Mouse (Mus musculus): Measurements from ENCODE around the gene Frem1.
A peak's percentile ranks its signal among the peaks of the same experiment; 100 is the strongest.

Frem1 gene

DNA sequence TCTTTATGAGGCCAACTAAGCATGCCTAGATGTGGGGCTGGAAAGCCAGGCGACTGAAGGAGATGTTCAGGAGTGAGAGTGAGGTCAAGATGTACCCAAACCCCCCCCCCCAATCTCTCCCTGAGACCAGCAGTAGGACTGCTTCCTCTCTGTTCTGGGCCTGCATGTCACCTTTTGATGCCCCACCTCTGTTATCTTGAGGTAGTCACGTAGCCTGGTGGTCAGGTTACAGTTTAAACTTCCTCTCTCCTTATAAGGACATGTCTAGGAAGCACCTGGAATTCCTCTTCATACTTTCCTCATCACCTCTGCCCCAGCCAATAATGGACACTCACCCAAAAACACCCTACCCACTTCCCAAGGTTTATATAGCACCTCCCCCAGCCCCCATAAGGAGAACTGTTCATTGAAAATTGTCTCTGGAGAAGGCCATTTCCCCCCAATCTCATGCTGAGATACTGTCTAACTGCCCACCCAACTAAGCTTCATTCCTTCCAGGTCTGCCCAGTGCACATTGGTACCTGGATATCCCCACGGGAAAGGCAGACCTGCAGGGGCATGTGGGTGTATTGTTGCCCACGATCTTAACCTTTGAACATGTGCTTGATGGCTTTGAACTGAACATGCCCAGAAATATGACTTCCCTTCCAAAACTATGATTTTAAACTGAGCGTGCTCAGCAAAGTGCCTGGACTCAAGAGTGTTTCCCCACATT, 184.3 kb downstream of the Frem1 start:
- no peak for DNase-seq

DNA sequence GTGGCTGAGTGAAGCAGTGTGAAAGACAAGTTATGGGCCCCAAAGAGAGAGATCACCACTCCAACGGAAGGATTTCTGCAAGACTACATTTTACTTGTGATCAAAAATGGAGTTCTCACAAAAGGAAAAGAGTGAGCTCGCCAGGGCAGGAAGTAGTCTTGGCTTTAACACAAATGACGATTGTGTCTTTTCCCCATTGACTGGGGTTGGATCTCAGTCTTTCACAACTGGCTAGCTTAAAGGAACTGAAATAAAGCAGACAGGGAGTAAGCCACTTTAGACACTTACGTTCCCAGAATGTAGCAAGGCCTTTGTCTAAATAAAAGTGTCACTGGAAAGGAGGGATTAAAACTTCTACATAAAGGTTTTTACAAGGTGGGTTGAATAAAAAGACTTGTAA, 185.0 kb downstream of the Frem1 start:
- no peak for DNase-seq

DNA sequence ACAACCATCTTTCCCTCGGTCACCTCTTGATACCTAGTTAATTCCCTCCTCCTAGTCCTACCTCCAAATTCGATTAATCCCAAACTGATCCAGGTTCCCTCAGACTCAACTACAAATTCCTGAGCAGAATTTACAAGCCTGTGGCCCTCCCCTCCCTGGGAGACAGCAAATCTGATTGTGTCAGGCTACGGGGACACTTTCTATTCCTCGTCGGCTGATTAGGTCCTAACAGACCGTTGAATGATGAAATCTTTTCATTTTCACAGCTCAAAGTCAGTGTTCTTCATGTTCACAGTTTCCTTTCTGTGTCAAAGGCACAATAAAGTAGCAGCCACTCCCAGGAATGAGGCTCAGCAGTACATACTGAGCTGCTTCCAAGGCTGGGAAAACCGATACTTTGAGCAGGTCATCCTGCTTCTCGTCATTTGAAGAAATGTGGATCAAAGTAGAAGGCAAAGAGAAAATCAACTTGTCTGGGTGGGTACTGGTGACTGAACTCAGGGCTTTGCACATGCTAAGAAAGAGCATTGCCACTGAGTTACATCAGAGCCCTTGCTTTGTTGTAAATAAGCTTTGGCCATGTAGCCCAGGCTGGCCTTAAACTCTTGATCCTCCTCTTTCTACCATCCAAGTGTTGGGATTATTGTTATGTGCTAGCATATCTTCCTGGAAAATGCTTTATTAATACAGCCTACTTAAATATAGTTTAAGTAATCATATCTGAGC, 187.0 kb downstream of the Frem1 start:
- no peak for DNase-seq

DNA sequence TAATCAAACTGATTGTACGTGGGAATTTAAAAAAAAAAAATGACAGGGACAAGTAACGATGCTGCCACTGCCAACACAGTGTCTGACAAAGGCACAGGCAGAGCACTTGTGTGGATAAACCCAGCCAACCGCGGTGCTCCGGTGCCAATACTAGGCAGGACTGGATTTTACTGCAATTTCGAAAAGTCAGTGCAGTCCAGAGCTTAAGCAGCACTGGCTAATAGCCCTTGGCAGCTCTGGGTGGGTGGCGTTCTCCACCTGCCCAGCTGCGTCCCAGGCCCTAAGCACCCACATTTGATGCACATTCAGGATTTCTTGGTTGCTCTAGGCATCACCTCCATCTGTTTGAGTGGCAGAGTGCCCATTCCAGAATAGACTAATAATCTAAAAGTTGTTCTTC, 188.8 kb downstream of the Frem1 start:
- DNase-seq, result peak; percentile 72 to 85

DNA sequence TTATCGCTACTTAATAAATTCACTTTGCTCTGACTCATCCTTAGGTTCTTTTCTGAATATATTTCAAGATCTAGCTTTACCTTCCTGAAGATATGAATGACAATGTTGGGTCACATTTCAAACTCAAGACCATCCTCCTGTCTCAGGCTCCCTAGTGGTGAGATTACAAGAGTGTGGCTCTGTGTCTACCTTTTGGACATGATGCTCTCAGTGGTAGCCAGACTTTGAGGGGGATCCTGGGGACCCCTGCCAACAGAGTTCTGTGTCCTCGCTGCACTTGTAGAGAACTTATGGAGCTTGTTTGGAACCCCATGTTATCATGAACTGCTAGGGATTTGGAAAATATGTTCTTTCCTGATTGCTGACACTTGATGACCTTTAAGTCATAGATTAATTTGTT, 190.7 kb downstream of the Frem1 start:
- DNase-seq, result no peak

DNA sequence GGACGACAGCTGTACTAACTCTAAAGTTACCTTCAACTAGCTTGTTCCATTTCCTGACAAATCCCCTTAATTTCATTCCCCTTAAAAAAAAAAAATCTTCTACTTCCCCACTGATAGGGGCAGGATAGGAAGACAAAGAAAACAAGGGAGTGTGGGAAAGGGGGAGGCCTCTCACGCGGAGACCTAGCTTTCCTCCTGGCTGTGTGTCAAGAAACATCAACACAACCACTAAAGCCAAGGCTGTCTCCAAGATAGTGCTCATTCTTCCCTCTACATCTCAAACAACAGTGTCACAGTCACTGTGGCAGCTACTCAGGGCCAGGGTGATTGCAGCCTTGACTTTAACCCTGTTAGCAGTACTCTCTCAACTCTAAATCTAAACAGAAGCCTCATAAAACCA, 191.6 kb downstream of the Frem1 start:
- DNase-seq, result peak; percentile 19 to 22

DNA sequence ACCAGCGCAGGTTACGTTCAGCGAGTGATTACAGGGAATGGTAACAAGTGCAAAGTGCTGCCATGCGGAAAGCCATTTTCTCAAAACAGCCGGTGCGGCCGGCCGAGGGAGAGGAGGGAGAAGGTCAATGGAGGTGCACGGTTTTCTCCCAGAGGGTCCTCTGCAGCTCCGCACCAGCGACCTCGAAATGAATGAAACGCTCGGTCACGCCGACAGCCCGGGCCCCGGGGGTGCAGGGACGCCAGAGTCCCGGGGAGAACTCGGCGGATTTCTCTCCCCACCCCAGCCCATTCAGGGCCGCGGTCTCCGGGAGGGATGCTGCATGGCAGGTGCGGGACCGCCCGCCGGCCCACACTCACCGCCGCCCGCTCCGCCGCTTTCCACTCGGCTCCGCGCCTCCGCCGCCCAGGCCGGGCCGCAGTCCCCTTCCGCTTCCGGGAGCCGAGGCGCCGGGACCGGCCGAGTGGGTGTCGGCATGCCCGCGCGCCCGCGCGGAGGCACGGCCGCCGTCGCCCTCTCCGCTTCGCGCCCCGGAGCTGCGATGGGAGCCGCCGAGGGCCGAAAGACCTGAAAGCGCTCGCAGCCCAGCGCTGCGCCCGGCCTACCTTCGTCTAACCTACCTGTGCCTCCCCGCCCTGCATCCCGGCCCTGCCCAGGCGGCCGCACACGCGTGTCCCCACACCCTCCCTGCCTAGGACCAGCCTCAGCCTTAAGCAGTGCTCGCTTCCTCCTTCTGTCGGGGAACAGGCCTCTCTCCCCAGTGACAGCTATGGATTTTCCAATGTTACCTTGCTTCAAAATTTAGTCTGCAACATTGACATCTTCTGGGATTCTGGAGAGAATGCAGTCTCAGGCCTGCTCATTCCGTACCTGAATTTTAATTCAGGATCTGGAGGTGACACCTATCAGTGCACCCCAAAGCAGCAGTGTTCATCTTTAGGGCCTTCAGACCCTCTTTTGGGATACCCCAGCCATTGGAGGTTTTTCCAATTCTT, 192.7 kb downstream of the Frem1 start, which contains the start of gene Zdhhc21:
Zdhhc21 (minus strand) TSS at position 828 of the 995 bp plus-strand sequence.
- DNase-seq, result peak; percentile 89 to 90

DNA sequence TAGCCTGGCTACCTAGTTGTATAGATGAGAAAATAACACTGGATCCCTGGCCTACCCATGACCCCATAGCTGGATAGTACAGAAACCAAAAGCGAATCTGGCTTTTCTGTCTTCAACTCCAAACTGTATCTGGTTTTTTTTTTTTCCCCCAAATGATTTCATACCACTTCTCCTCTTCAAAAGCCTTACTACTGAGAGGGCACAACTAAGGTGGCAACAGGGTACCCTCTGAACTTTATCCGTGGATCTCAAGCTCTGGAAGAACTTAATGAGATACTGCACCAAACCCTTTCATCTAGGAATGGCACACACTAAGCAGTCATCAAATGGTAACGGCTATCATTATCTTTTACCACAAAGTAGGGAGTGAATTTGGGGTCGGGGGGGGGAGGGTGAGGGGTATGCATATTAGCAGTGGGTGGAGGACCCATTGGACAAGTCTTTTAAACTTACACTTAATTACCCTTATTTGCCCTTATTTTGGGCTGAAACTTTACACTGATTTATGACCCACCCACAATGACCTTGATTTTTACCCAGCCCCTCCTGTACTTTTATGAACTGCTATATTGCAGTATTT, 193.6 kb downstream of the Frem1 start:
- DNase-seq, result no peak

DNA sequence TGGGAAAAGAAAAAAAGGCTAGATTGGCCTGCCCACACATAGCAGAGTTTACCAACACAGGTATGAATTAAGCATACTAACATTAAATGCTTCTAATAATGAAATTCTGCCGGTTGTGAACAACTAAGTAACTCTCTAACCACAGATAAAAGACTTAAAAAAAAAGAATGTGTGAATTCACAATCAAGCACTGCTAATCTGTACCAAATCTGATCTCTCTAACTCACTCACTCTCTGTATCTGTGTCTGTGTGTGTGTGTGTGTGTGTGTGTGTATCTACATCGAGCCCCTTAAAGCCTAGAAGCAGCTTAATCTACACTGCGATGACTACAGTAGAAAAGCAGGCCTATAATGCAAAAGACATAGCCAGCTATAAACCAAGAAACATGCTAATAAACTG, 195.2 kb downstream of the Frem1 start:
- DNase-seq, result no peak

DNA sequence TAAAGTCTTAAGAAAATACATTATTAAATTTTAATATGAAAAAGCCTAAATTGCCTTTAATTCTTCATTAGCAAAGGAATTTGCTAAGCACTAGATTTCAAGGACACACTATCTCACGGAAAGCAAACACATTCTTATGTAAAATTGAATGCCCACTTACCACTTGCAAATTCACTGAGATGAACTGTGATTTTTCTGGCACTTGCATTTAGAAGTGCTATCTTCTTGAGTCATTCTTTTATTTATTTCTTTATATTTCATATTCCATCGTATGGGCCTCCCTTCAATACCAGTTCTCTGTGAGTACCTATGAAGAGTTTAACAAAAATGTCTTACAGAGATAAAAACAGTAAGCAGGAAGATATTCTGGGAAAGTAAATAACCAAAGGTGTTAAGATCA, 198.3 kb downstream of the Frem1 start:
- no peak for DNase-seq

DNA sequence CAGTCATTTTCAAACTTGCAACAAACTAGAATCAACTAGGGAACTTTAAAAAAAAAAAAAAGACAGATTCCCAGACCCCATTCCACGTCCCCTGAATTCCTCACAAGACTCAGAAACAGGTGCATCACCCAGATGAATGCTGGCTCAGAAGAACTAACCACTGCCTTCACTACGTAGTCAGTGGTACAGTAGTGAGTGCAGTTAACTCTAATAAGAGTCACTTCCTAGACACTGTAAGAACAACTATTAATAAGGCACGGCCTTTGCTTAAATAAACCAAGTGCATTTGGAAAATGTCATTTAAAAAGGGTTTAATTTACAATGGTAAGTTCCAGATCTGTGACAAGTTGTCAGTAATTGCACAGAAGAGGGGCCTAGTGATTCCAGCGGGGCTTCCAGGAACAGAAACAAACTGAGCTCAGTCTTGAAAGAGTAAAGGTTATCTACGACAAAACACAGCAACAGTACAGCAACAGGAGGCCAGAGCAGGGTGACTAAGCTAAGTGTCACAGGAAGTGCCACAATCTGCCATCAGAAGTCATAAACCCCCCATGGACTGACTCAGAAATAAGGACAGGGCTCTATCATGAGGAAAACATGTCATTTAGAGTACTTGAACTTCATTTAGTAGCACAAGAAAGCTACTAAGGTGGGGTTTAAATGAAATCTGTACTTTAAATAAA, 203.4 kb downstream of the Frem1 start:
- no peak for DNase-seq

Data from cerebellum, postnatal 10 days (tissue).